Mouse (Mus musculus) neural tube, embryonic 14.5 days (tissue): Measurements from ENCODE around the gene Rbm19. TPM values are rescaled to one million over a fixed set of nuclear protein-coding genes. Genes with fewer than 3 reads are reported as not detected.
A peak's percentile ranks its signal among the peaks of the same experiment; 100 is the strongest.

Source experiments
- ATAC-seq: fragments of 200-750 bp; cut with Nextera tagmentation; 2 replicates; pipeline ENCODE4 v1.8.0; 2017; ENCODE audit warnings: low read depth, mild to moderate bottlenecking, moderate TSS enrichment, moderate library complexity
- H3K27ac ChIP-seq: fragments of 300-500 bp; sonication (generic); 2 replicates; pipeline ENCODE4 v1.5.1; 2014; ENCODE audit warnings: low read depth, mild to moderate bottlenecking, control low read depth, low read length, moderate library complexity, mixed read lengths
- H3K27me3 ChIP-seq: fragments of 300-500 bp; sonication (generic); 2 replicates; pipeline ENCODE4 v1.6.1; 2014; ENCODE audit warnings: low read length; ENCODE audit not compliant: control insufficient read depth, insufficient read depth
- H3K36me3 ChIP-seq: fragments of 300-500 bp; sonication (generic); 2 replicates; pipeline ENCODE4 v1.6.1; 2014; ENCODE audit warnings: low read length, mixed read lengths; ENCODE audit not compliant: control insufficient read depth, insufficient read depth
- H3K4me1 ChIP-seq: fragments of 300-500 bp; sonication (generic); 2 replicates; pipeline ENCODE4 v1.6.1; 2014; ENCODE audit warnings: low read length; ENCODE audit not compliant: control insufficient read depth, insufficient read depth
- H3K4me2 ChIP-seq: fragments of 300-500 bp; sonication (generic); 2 replicates; pipeline ENCODE4 v1.6.1; 2014; ENCODE audit warnings: mild to moderate bottlenecking, low read depth, low read length, control low read depth
- H3K4me3 ChIP-seq: fragments of 300-500 bp; sonication (generic); 2 replicates; pipeline ENCODE4 v1.5.1; 2014; ENCODE audit warnings: low read depth, low read length, control low read depth, mixed read lengths
- H3K9ac ChIP-seq: fragments of 300-500 bp; sonication (generic); replicated peaks from 2 replicates; pipeline ENCODE4 v1.6.1; 2014; ENCODE audit warnings: low read depth, mild to moderate bottlenecking, control low read depth, low read length, mixed read lengths
- H3K9me3 ChIP-seq: fragments of 300-500 bp; sonication (generic); 2 replicates; pipeline ENCODE4 v1.6.1; 2016; ENCODE audit warnings: low read length; ENCODE audit not compliant: control insufficient read depth
- WGBS: fragments of 180-500 bp; shearing (Covaris S2); extraction: QIAGEN DNeasy Blood & Tissue Kit; methylation state at CpG from one replicate; pipeline ENCODE4 v1.1.7; 2014; 5-methylcytosine and 5-hydroxymethylcytosine counted together
- polyA plus RNA-seq: library from polyadenylated mRNA; unstranded; fragments of >200 nt; fragmentation: Nextera tagmentation; extraction: Ambion mirVana; gene quantifications from 2 replicates; pipeline ENCODE4 v1.2.1, GENCODE M21; 2014

Gene Rbm19
- polyA plus RNA-seq, 1 experiment from 2014 or later: 14.7 TPM

- no peak overlapping the region for H3K4me3 ChIP-seq
- no peak overlapping the region for H3K9ac ChIP-seq
- 28% methylated on average over 13 of the region's 13 CpGs for WGBS
- H3K9me3 ChIP-seq: no peaks in the 10 kb centered on the region
- peak overlapping the region; percentile 81 for H3K27ac ChIP-seq
- peaks cover 33% of the 10 kb centered on the region for H3K4me1 ChIP-seq
- H3K36me3 ChIP-seq: no peaks in the 10 kb centered on the region
- no peak overlapping the region for H3K4me2 ChIP-seq
- ATAC-seq: no peak
- H3K27me3 ChIP-seq: no peaks in the 10 kb centered on the region
These were observed 78.7 kb downstream of the Rbm19 start for GRCm38 (mm10) chr5:120194948-120195347.

GRCm38 (mm10) chr5:120196879-120197278 is 80.6 kb downstream of the Rbm19 start:
- Histone ChIP-seq H3K9ac (no peak overlapping the region), H3K27ac (no peak overlapping the region)

GRCm38 (mm10) chr5:120197813-120198387 is 81.6 kb downstream of the Rbm19 start:
- H3K9ac ChIP-seq: no peak overlapping the region
- 62% methylated on average over 10 of the region's 10 CpGs for WGBS
- no peak overlapping the region for H3K4me2 ChIP-seq
- no peaks in the 10 kb centered on the region for H3K27me3 ChIP-seq
- no peaks in the 10 kb centered on the region for H3K9me3 ChIP-seq
- no peak overlapping the region for H3K4me3 ChIP-seq
- 0 out of 2 replicates have a peak, but pooled peaks have one; percentile 20 for ATAC-seq
- H3K4me1 ChIP-seq: peaks cover 25% of the 10 kb centered on the region
- no peaks in the 10 kb centered on the region for H3K36me3 ChIP-seq
- no peak overlapping the region for H3K27ac ChIP-seq

More at GRCm38 (mm10) chr5:120196879-120197278, 80.6 kb downstream of the Rbm19 start:
- WGBS: 84% methylated on average over 9 of the region's 9 CpGs
- Histone ChIP-seq H3K4me2 (no peak overlapping the region), H3K27me3 (no peaks in the 10 kb centered on the region), H3K36me3 (no peaks in the 10 kb centered on the region), H3K9me3 (no peaks in the 10 kb centered on the region), H3K4me1 (peaks cover 29% of the 10 kb centered on the region), H3K4me3 (no peak overlapping the region)
- no peak for ATAC-seq

GRCm38 (mm10) chr5:120199865-120200264 is 83.6 kb downstream of the Rbm19 start:
- WGBS: 95% methylated on average over 7 of the region's 7 CpGs

GRCm38 (mm10) chr5:120204316-120204715 is 88.1 kb downstream of the Rbm19 start:
- H3K36me3 ChIP-seq: no peaks in the 10 kb centered on the region
- no peak for ATAC-seq
- H3K27me3 ChIP-seq: no peaks in the 10 kb centered on the region
- H3K27ac ChIP-seq: no peak overlapping the region
- 85% methylated on average over 3 of the region's 3 CpGs for WGBS
- peaks cover 16% of the 10 kb centered on the region for H3K4me1 ChIP-seq
- no peak overlapping the region for H3K4me3 ChIP-seq
- no peak overlapping the region for H3K4me2 ChIP-seq
- no peaks in the 10 kb centered on the region for H3K9me3 ChIP-seq
- H3K9ac ChIP-seq: no peak overlapping the region

More at GRCm38 (mm10) chr5:120199865-120200264, 83.6 kb downstream of the Rbm19 start:
- H3K27ac ChIP-seq: no peak overlapping the region
- H3K36me3 ChIP-seq: no peaks in the 10 kb centered on the region
- no peak overlapping the region for H3K9ac ChIP-seq
- no peak overlapping the region for H3K4me2 ChIP-seq
- no peak overlapping the region for H3K4me3 ChIP-seq
- no peaks in the 10 kb centered on the region for H3K9me3 ChIP-seq
- ATAC-seq: no peak
- H3K4me1 ChIP-seq: peaks cover 15% of the 10 kb centered on the region
- H3K27me3 ChIP-seq: no peaks in the 10 kb centered on the region

GRCm38 (mm10) chr5:120206313-120206943 is 90.2 kb downstream of the Rbm19 start:
- Histone ChIP-seq H3K9ac (no peak overlapping the region; the same call in 1 of the 2 replicates), H3K4me2 (no peak overlapping the region), H3K36me3 (no peaks in the 10 kb centered on the region), H3K4me3 (no peak overlapping the region), H3K9me3 (no peaks in the 10 kb centered on the region), H3K27ac (peak overlapping the region; percentile 35; the same call in 1 of the 2 replicates), H3K27me3 (no peaks in the 10 kb centered on the region), H3K4me1 (peaks cover 25% of the 10 kb centered on the region)
- ATAC-seq: peak; percentile 73
- WGBS: 20% methylated on average over 12 of the region's 12 CpGs

- WGBS: 82% methylated on average over 4 of the region's 4 CpGs
- H3K9me3 ChIP-seq: no peaks in the 10 kb centered on the region
- peaks cover 25% of the 10 kb centered on the region for H3K4me1 ChIP-seq
- H3K9ac ChIP-seq: no peak overlapping the region
- no peak overlapping the region for H3K27ac ChIP-seq
- H3K36me3 ChIP-seq: no peaks in the 10 kb centered on the region
- no peak for ATAC-seq
- H3K4me2 ChIP-seq: no peak overlapping the region
- no peaks in the 10 kb centered on the region for H3K27me3 ChIP-seq
- H3K4me3 ChIP-seq: no peak overlapping the region
These were observed 91.2 kb downstream of the Rbm19 start for GRCm38 (mm10) chr5:120207492-120207891.

GRCm38 (mm10) chr5:120210668-120211067 is 94.4 kb downstream of the Rbm19 start:
- Histone ChIP-seq H3K36me3 (no peaks in the 10 kb centered on the region), H3K4me1 (peaks cover 25% of the 10 kb centered on the region), H3K4me3 (no peak overlapping the region), H3K27me3 (no peaks in the 10 kb centered on the region), H3K27ac (no peak overlapping the region), H3K9ac (no peak overlapping the region), H3K4me2 (peak overlapping the region; percentile 27; the same call in 1 of the 2 replicates), H3K9me3 (no peaks in the 10 kb centered on the region)
- 4% methylated on average over 11 of the region's 11 CpGs for WGBS
- no peak for ATAC-seq

GRCm38 (mm10) chr5:120211182-120211581 is 94.9 kb downstream of the Rbm19 start:
- Histone ChIP-seq H3K9ac (no peak overlapping the region), H3K4me3 (no peak overlapping the region), H3K9me3 (no peaks in the 10 kb centered on the region), H3K36me3 (no peaks in the 10 kb centered on the region), H3K4me1 (peaks cover 21% of the 10 kb centered on the region), H3K27me3 (no peaks in the 10 kb centered on the region), H3K4me2 (peak overlapping the region; percentile 27; the same call in 1 of the 2 replicates), H3K27ac (no peak overlapping the region)
- no peak for ATAC-seq
- WGBS: 11% methylated on average over 17 of the region's 17 CpGs
